Mouse (Mus musculus): ENCODE results near the gene Rad51b.

- no peak for TF ChIP-seq CTCF (IDR thresholded peaks at IDR 0.05; ENCODE audit: low read depth, low read length)
- no peak for TF ChIP-seq POLR2A (IDR thresholded peaks at IDR 0.05; ENCODE audit: insufficient read depth, low read length)
- no peak for TF ChIP-seq EP300 (IDR thresholded peaks at IDR 0.05; ENCODE audit: insufficient read depth, low read depth, low read length)
Observed at GRCm38 (mm10) chr12:79598496-79598895, 301.4 kb downstream of the Rad51b start.
